Mouse (Mus musculus) intestine, embryonic 16.5 days (tissue): ENCODE measurements around the gene Cdh13. TPM values are rescaled to one million over a fixed set of nuclear protein-coding genes. Genes with fewer than 3 reads are reported as not detected.

Experiments used
- ATAC-seq: fragments of 200-750 bp; cut with Nextera tagmentation; 2 replicates; pipeline ENCODE4 v1.8.0; 2017; ENCODE audit warnings: moderate TSS enrichment, moderate library complexity
- H3K27ac ChIP-seq: fragments of 300-500 bp; sonication (generic); 2 replicates; pipeline ENCODE4 v1.5.1; 2014; ENCODE audit warnings: mild to moderate bottlenecking, low read length
- H3K27me3 ChIP-seq: fragments of 300-500 bp; sonication (generic); replicated peaks from 2 replicates; pipeline ENCODE4 v1.6.1; 2014; ENCODE audit warnings: low read length, control low read depth, mixed read lengths; ENCODE audit not compliant: control insufficient read depth, insufficient read depth
- H3K36me3 ChIP-seq: fragments of 300-500 bp; sonication (generic); 2 replicates; pipeline ENCODE4 v1.6.1; 2014; ENCODE audit warnings: low read length, control low read depth; ENCODE audit not compliant: control insufficient read depth, insufficient read depth
- H3K4me1 ChIP-seq: fragments of 300-500 bp; sonication (generic); 2 replicates; pipeline ENCODE4 v1.6.1; 2014; ENCODE audit warnings: low read length, control low read depth, mixed read lengths; ENCODE audit not compliant: control insufficient read depth, insufficient read depth
- H3K4me2 ChIP-seq: fragments of 300-500 bp; sonication (generic); 2 replicates; pipeline ENCODE4 v1.6.1; 2014; ENCODE audit warnings: low read depth, low read length, control low read depth
- H3K4me3 ChIP-seq: fragments of 300-500 bp; sonication (generic); 2 replicates; pipeline ENCODE4 v1.5.1; 2014; ENCODE audit warnings: mild to moderate bottlenecking, low read length
- H3K9ac ChIP-seq: fragments of 300-500 bp; sonication (generic); 2 replicates; pipeline ENCODE4 v1.6.1; 2014; ENCODE audit warnings: low read depth, low read length
- H3K9me3 ChIP-seq: fragments of 300-500 bp; sonication (generic); 2 replicates; pipeline ENCODE4 v1.6.1; 2016; ENCODE audit warnings: low read length, control low read depth; ENCODE audit not compliant: control insufficient read depth
- WGBS: fragments of 180-500 bp; shearing (Covaris S2); extraction: QIAGEN DNeasy Blood & Tissue Kit; methylation state at CpG from one replicate; pipeline ENCODE4 v1.1.7; 2014; 5-methylcytosine and 5-hydroxymethylcytosine counted together
- polyA plus RNA-seq: library from polyadenylated mRNA; unstranded; fragments of >200 nt; fragmentation: Nextera tagmentation; extraction: Ambion mirVana; gene quantifications from 2 replicates; pipeline ENCODE4 v1.2.1, GENCODE M21; 2015

Gene Cdh13
- polyA plus RNA-seq, 1 experiment from 2014 or later, result 6.5 TPM

DNA sequence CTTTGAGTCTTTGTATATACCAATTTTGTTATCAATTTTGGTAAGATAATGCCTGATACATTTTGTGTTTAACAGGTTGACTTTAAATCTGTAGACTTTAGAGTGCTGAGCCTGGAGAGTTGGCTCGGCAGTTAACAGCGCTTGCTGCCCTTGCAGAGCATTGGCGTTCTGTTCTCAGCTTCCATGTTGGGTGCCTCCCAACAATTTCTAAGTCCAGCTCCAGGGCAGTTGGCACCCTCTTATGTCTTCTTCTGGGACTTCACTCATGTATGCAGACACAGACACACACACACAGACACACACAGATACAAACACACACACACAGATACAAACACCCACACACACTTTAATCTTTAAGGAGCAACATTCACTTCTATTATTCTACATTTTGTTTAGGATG, 672.6 kb downstream of the Cdh13 start:
- Histone ChIP-seq H3K9me3 (no peaks in the 10 kb centered on the region), H3K9ac (no peak overlapping the region), H3K4me1 (no peaks in the 10 kb centered on the region), H3K4me3 (no peak overlapping the region), H3K36me3 (no peaks in the 10 kb centered on the region), H3K4me2 (no peak overlapping the region), H3K27ac (no peak overlapping the region), H3K27me3 (no peaks in the 10 kb centered on the region)
- ATAC-seq, result no peak
- WGBS, result 91% methylated on average over 3 of the region's 3 CpGs

DNA sequence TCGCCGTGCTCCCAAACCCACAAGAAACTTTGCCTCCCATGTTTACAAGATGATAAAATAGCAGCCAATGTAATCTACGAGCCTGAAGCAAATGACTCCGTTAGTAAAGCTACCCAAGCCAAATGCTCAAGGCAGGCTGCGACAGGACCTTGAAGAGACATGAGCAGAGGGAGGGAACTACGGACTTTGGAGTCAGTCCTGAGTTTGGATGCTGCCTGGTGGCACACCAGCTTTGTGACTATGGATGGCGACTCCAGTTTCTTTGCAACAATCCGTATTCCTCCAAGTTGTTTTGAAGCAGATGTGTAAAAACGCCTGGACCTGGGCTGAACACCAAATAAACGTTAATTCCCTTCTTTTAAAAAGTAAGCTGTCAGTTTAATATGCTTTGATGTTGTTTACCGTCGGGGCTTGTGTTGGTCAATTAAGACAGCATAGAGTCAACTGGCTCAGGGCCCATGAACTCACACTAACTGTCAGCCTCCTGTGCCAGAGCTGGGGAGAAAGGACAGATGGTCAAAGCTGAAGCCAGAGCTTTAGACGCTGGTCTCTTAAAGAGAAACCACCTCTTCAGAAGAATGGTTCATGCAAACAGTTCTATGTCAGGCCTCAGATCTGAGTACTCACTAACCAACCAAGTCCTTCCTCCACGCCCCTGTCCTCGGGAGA, 678.5 kb downstream of the Cdh13 start:
- no peaks in the 10 kb centered on the region for H3K9me3 ChIP-seq
- H3K4me2 ChIP-seq, result no peak overlapping the region
- ATAC-seq, result no peak
- no peak overlapping the region for H3K4me3 ChIP-seq
- H3K36me3 ChIP-seq, result no peaks in the 10 kb centered on the region
- 62% methylated on average over 15 of the region's 15 CpGs for WGBS
- no peak overlapping the region for H3K9ac ChIP-seq
- no peaks in the 10 kb centered on the region for H3K27me3 ChIP-seq
- H3K4me1 ChIP-seq, result no peaks in the 10 kb centered on the region
- no peak overlapping the region for H3K27ac ChIP-seq

DNA sequence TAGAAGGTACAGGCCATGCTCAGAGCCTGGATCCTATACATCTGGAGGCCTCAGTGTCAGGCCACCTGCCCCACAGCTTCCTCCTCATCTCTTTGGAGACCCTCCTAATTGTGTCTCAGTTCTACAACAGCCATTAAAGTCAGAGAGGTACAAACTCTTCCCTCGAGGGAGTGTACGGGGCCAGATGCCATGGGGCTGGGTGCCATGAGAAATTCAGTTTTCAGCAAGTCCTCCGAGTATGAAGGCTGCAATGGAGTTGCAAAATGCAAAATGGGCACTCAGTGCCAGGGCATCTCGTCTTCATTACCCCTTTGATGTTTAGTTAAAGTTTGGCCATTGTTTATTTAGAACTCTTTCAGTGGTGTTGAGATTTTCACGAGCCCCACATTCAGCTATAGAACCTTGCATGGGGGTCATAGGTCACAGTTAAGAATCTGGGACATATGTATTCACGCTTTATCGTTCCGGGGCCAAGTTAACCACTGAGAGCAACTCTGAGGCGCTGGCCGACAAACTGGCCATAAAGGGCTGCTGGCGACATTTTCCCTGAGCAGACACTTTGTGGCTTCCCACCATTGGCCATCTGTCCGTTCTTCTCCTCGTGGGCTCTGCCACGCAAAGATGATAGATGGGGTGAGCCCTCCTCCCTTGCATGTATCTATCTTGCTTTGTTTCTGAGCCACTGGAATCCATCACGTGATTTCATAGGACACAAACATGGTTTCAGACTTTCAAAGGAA, 681.7 kb downstream of the Cdh13 start:
- Histone ChIP-seq H3K9ac (no peak overlapping the region), H3K4me2 (no peak overlapping the region), H3K27ac (no peak overlapping the region), H3K4me3 (no peak overlapping the region), H3K9me3 (no peaks in the 10 kb centered on the region), H3K4me1 (no peaks in the 10 kb centered on the region), H3K27me3 (no peaks in the 10 kb centered on the region), H3K36me3 (no peaks in the 10 kb centered on the region)
- WGBS, result 77% methylated on average over 15 of the region's 15 CpGs
- no peak for ATAC-seq

DNA sequence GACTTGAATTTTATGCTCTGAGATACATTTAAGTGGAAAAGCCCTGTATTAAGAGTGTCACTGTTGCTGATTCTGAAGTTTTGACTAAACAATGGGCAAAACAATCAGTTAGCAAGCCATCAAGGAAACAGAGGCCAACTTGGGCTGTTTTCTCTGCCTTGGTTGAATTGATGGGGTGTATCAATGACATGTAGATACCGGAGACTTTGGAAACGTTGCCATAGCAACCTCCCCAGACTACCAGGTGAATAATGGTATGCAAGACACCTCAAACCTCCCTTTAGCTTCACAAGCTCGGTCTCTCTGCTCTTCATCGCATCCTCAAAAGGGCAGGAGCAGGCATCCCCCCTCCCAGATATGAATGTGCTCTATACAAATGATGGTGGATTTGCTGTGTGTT, 685.4 kb downstream of the Cdh13 start:
- no peak for ATAC-seq
- 61% methylated on average over 4 of the region's 4 CpGs for WGBS

DNA sequence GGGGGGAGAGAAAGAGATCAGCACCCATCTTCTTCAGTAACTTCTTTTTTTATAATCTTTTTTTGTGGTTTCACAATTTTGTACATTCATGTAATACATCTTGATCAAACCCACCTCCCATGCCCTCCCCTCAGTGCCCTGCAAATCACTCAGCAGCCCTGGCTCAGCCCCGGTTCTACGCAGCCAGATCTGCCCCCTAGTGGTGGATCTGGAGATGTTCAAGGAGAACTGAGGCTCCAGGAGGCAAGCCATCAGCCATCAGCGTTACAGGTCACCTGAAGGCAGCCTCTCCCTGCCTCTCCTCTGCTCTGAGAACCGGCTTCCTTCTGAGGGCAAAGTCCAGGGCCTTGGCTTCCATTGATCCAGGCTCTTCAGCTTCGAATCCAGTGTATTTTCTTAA, 696.3 kb downstream of the Cdh13 start:
- Histone ChIP-seq H3K4me1 (no peaks in the 10 kb centered on the region), H3K27ac (no peak overlapping the region), H3K9me3 (no peaks in the 10 kb centered on the region), H3K4me2 (no peak overlapping the region), H3K36me3 (no peaks in the 10 kb centered on the region), H3K27me3 (no peaks in the 10 kb centered on the region), H3K9ac (no peak overlapping the region), H3K4me3 (no peak overlapping the region)
- 15% methylated on average over 5 of the region's 5 CpGs for WGBS
- no peak for ATAC-seq

More for the DNA sequence above, 685.4 kb downstream of the Cdh13 start:
- H3K4me3 ChIP-seq, result no peak overlapping the region
- H3K4me1 ChIP-seq, result no peaks in the 10 kb centered on the region
- H3K27me3 ChIP-seq, result no peaks in the 10 kb centered on the region
- H3K36me3 ChIP-seq, result no peaks in the 10 kb centered on the region
- H3K9ac ChIP-seq, result no peak overlapping the region
- no peak overlapping the region for H3K27ac ChIP-seq
- H3K9me3 ChIP-seq, result no peaks in the 10 kb centered on the region
- H3K4me2 ChIP-seq, result no peak overlapping the region

DNA sequence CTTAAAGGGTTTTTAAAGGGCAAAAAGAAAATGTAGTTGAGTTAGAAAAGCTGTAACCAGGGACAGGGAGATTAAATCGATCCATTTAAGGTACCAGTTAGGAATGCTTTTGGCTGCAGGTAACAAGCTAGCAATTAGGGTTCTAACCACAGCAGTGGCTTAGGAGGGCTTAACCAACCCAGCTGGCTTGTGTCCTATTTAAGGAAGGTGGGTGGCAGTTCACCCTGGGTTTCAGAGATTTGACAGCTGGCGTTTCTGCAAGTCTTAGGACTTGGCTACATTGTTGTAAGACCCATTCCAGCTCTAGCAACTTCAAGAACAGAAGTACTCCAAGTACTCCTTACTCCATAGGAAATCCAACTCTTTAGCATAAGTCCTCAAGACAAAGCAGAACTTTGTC, 700.2 kb downstream of the Cdh13 start:
- Histone ChIP-seq H3K9ac (no peak overlapping the region), H3K27me3 (no peaks in the 10 kb centered on the region), H3K4me3 (no peak overlapping the region), H3K36me3 (no peaks in the 10 kb centered on the region), H3K27ac (no peak overlapping the region), H3K4me2 (no peak overlapping the region), H3K9me3 (no peaks in the 10 kb centered on the region), H3K4me1 (no peaks in the 10 kb centered on the region)
- whole genome bisulfite sequencing, result 74% methylated on average over 2 of the region's 2 CpGs
- ATAC-seq, result no peak

DNA sequence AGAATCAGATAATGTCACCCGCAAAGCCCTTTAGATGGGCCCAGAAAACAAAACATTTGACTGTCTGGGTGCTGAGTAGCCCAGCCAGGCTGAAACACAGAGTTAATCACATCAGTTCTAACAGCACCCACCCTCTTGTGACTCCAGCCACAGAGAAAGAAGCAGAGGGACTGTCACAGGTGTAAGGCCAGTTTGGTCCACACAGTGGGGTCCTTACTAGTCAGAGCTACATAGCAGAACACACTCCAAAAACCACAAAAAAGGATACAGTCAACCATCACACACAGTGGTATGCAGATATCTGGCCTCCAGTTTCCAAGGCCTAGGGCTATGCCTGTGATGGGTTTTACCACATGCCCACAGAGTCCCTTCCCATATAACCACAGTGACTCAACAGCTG, 703.3 kb downstream of the Cdh13 start:
- no peak for ATAC-seq
- H3K4me1 ChIP-seq, result no peaks in the 10 kb centered on the region
- H3K9me3 ChIP-seq, result no peaks in the 10 kb centered on the region
- H3K36me3 ChIP-seq, result no peaks in the 10 kb centered on the region
- H3K4me2 ChIP-seq, result no peak overlapping the region
- H3K27ac ChIP-seq, result no peak overlapping the region
- H3K4me3 ChIP-seq, result no peak overlapping the region
- WGBS, result 56% methylated on average over 1 of the region's 1 CpGs
- no peaks in the 10 kb centered on the region for H3K27me3 ChIP-seq
- H3K9ac ChIP-seq, result no peak overlapping the region

DNA sequence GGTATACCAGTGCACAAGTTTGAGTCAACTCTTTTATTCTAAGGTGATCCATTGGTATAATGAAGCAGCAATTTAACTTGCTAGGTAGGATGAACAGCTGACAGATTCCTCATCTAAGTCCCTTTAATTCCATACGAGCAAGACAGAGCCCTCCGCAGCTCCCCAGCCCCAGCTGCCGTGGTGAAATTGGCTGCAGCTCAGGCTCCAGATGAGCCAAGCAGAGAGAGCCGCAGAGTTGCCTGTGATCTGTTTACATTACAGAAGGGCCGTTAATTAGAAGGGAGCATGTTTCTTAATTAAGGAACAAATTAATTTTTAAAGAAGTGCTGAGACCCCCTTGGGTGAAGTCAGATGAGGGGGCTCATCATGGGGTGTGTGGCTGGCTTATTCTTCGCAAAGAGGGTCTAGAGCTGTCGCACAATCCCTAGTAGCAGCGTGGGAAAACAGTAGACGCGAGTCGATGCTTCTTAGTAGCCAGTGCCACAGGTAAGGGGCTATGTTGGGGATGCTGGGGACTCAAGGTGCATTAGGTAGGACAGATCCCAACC, 712.2 kb downstream of the Cdh13 start:
- no peak for ATAC-seq
- 70% methylated on average over 11 of the region's 11 CpGs for WGBS
- H3K9me3 ChIP-seq, result no peaks in the 10 kb centered on the region

DNA sequence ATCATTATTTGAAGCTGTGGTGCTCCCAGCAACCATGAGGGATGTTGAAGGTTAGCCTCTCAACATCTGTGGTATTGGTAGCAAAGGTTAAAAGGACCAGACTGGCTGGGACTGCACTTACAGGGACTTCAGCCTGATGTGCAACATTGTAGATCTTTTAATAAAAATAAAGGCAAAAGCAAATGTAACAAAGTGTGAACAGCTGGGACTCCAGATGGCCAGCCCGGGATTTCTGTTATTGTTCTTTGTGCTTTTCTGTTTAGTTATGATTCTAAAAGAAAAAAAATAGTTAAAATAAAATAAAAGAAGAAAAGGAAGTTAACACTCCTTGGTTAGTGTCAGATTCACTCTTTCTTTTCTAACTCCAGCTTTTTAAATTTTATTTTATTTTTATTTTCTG, 717.1 kb downstream of the Cdh13 start:
- Histone ChIP-seq H3K9me3 (no peaks in the 10 kb centered on the region), H3K9ac (no peak overlapping the region), H3K4me2 (no peak overlapping the region), H3K27me3 (no peaks in the 10 kb centered on the region), H3K4me1 (no peaks in the 10 kb centered on the region), H3K27ac (no peak overlapping the region), H3K36me3 (no peaks in the 10 kb centered on the region), H3K4me3 (no peak overlapping the region)
- no peak for ATAC-seq
- WGBS, result 74% methylated on average over 1 of the region's 1 CpGs

More for the DNA sequence above, 712.2 kb downstream of the Cdh13 start:
- H3K4me2 ChIP-seq, result no peak overlapping the region
- H3K36me3 ChIP-seq, result no peaks in the 10 kb centered on the region
- H3K4me3 ChIP-seq, result no peak overlapping the region
- no peaks in the 10 kb centered on the region for H3K4me1 ChIP-seq
- no peak overlapping the region for H3K9ac ChIP-seq
- H3K27ac ChIP-seq, result no peak overlapping the region
- no peaks in the 10 kb centered on the region for H3K27me3 ChIP-seq
